25 mouse cellular contexts compared by ENCODE assay signal in the genomic region with DNA sequence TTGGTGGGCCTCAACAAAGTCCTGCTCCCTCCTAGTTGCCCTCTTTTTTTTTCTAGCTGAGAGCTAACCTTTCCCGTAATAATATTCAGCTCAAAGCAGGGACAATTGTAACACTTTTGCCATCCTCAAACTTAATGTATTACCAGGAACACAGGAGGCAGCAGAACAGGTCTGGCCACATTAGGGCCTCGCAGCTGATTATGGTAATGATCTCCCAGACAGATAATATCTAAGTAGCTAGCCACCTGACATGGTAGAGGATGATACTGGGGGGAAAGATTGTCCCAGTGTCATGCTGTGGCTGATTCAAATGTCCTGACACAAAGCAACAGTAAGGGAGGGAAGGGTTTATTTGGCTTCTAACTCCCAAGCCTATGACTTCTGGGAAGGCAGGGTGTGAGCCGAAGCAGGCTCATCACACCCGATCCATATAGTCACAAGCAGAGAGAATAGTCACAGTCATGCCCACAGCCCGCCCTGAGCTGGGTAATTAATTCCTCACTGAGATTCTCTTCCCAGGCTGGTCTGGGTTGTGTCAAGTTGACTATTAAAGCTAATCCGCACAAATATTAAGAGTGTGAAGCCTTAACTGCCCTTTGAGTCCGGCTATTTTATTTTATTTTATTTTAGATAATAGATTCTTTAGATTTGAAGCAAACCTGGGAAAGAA. TPM values are rescaled to one million over a fixed set of nuclear protein-coding genes. Genes with fewer than 3 reads are reported as not detected.
DNase-seq lines count a peak whose midpoint lies in the region; ATAC-seq and TF ChIP-seq lines count a peak whose summit lies in the region.
"Had no signal": no experiment of that assay in that cellular context is flagged by ENCODE, and none has a peak within 500 bp of the region (broad histone marks: within the 10 kb centered on the region; RNA-seq: fewer than 3 reads in every experiment).

No protein-coding gene starts in this region.

- peak overlapping the region; percentile 3; the same call in 1 of the 2 replicates for H3K27ac ChIP-seq in kidney, adult 2 months (ENCODE audit: insufficient read depth, low read depth, low read length)
- H3K27ac ChIP-seq in kidney, embryonic 14.5 days (ENCODE audit: low read depth, low read length) = no peak overlapping the region
- peak overlapping the region; percentile 19; the same call in 1 of the 2 replicates for H3K27ac ChIP-seq in embryonic facial prominence, embryonic 15.5 days (replicated peaks)
- peak overlapping the region; percentile 24; the same call in 1 of the 2 replicates for H3K27ac ChIP-seq in intestine, embryonic 16.5 days (ENCODE audit: low read length)
- peak overlapping the region; percentile 44; the same call in 1 of the 2 replicates for H3K27ac ChIP-seq in stomach, embryonic 15.5 days
- H3K27ac ChIP-seq: embryonic facial prominence, embryonic 13.5 days; hindbrain, embryonic 13.5 days; liver, embryonic 13.5 days; midbrain, embryonic 12.5 days; neural tube, embryonic 12.5 days had no signal

- H3K27me3 ChIP-seq in kidney, adult 2 months (replicated peaks; ENCODE audit: control insufficient read depth, insufficient read depth, low read length) = no peaks in the 10 kb centered on the region
- no peaks in the 10 kb centered on the region for H3K27me3 ChIP-seq in kidney, embryonic 14.5 days (ENCODE audit: control insufficient read depth, insufficient read depth, low read length)
- H3K27me3 ChIP-seq in embryonic facial prominence, embryonic 15.5 days = no peaks in the 10 kb centered on the region
- H3K27me3 ChIP-seq in intestine, embryonic 16.5 days (replicated peaks; ENCODE audit: control insufficient read depth, insufficient read depth, low read length) = no peaks in the 10 kb centered on the region
- H3K27me3 ChIP-seq in stomach, embryonic 15.5 days (replicated peaks) = no peaks in the 10 kb centered on the region
- H3K27me3 ChIP-seq: embryonic facial prominence, embryonic 13.5 days; hindbrain, embryonic 13.5 days; liver, embryonic 13.5 days; megakaryocyte, embryonic 14.5 days; midbrain, embryonic 12.5 days; neural tube, embryonic 12.5 days; Patski had no signal

- no peak overlapping the region for H3K4me2 ChIP-seq in kidney, embryonic 14.5 days (replicated peaks; ENCODE audit: low read depth, low read length)
- no peak overlapping the region for H3K4me2 ChIP-seq in embryonic facial prominence, embryonic 15.5 days (replicated peaks)
- H3K4me2 ChIP-seq in intestine, embryonic 16.5 days (ENCODE audit: low read depth, low read length) = no peak overlapping the region
- no peak overlapping the region for H3K4me2 ChIP-seq in stomach, embryonic 15.5 days
- H3K4me2 ChIP-seq: embryonic facial prominence, embryonic 13.5 days; heart, embryonic 11.5 days; hindbrain, embryonic 13.5 days; liver, embryonic 13.5 days; midbrain, embryonic 12.5 days; neural tube, embryonic 12.5 days had no signal

- no peak; the same call in 1 of the 2 replicates for ATAC-seq in kidney, embryonic 14.5 days (ENCODE audit: low FRiP score, low TSS enrichment)
- no peak for ATAC-seq in embryonic facial prominence, embryonic 15.5 days (ENCODE audit: insufficient number of reproducible peaks, low FRiP score, low TSS enrichment, low read depth)
- peak; percentile 73 for ATAC-seq in intestine, embryonic 16.5 days
- ATAC-seq in stomach, embryonic 15.5 days (ENCODE audit: insufficient read depth, low FRiP score, low read depth) = no peak
- no peak for ATAC-seq in erythroid progenitor cell, adult 5-6 weeks (replicated peaks; ENCODE audit: low FRiP score, poor library complexity, severe bottlenecking)
- ATAC-seq: forebrain, embryonic 14.5 days; lung, postnatal 0 days had no signal

- TF ChIP-seq CTCF in kidney, adult 2 months (conservative IDR thresholded peaks at IDR 0.05; ENCODE audit: insufficient read depth, insufficient read length, low read depth, low read length) = no peak

- no peaks in the 10 kb centered on the region for H3K36me3 ChIP-seq in kidney, adult 2 months (ENCODE audit: control insufficient read depth, insufficient read depth, low read length)
- H3K36me3 ChIP-seq in kidney, embryonic 14.5 days (ENCODE audit: control insufficient read depth, insufficient read depth, low read length) = no peaks in the 10 kb centered on the region
- H3K36me3 ChIP-seq in embryonic facial prominence, embryonic 15.5 days = no peaks in the 10 kb centered on the region
- no peaks in the 10 kb centered on the region for H3K36me3 ChIP-seq in intestine, embryonic 16.5 days (ENCODE audit: control insufficient read depth, insufficient read depth, low read length)
- no peaks in the 10 kb centered on the region for H3K36me3 ChIP-seq in stomach, embryonic 15.5 days
- H3K36me3 ChIP-seq: embryonic facial prominence, embryonic 13.5 days; hindbrain, embryonic 13.5 days; liver, embryonic 13.5 days; midbrain, embryonic 12.5 days; neural tube, embryonic 12.5 days had no signal

- no peak overlapping the region for H3K9ac ChIP-seq in kidney, embryonic 14.5 days (ENCODE audit: low read depth, low read length)
- H3K9ac ChIP-seq in embryonic facial prominence, embryonic 15.5 days = no peak overlapping the region
- H3K9ac ChIP-seq in intestine, embryonic 16.5 days (ENCODE audit: low read depth, low read length) = no peak overlapping the region
- no peak overlapping the region for H3K9ac ChIP-seq in stomach, embryonic 15.5 days
- H3K9ac ChIP-seq: embryonic facial prominence, embryonic 13.5 days; hindbrain, embryonic 13.5 days; liver, embryonic 13.5 days; midbrain, embryonic 12.5 days; neural tube, embryonic 12.5 days had no signal

- DNase-seq in kidney, adult 2 months = peak; percentile 42
- DNase-seq in testis, postnatal 14 days (ENCODE audit: low spot score) = no peak
- DNase-seq: cerebellum, adult 11 months; cerebellum, adult 9-11 months; embryo, embryonic 11 days; heart, adult 18-20 months; liver, embryonic 13.5 days; lung, postnatal 4 days; thymus, adult 18-20 months; thymus, postnatal 36 days had no signal

- no peaks in the 10 kb centered on the region for H3K9me3 ChIP-seq in kidney, embryonic 14.5 days (ENCODE audit: control insufficient read depth, low read length)
- no peaks in the 10 kb centered on the region for H3K9me3 ChIP-seq in embryonic facial prominence, embryonic 15.5 days (replicated peaks)
- H3K9me3 ChIP-seq in intestine, embryonic 16.5 days (ENCODE audit: control insufficient read depth, low read length) = no peaks in the 10 kb centered on the region
- H3K9me3 ChIP-seq in stomach, embryonic 15.5 days = no peaks in the 10 kb centered on the region
- H3K9me3 ChIP-seq: embryonic facial prominence, embryonic 13.5 days; hindbrain, embryonic 13.5 days; liver, embryonic 13.5 days; midbrain, embryonic 12.5 days; neural tube, embryonic 12.5 days had no signal

- peaks cover 3% of the 10 kb centered on the region; the same call in 1 of the 2 replicates for H3K4me1 ChIP-seq in kidney, adult 2 months (ENCODE audit: control insufficient read depth, insufficient read depth, low read length)
- no peaks in the 10 kb centered on the region for H3K4me1 ChIP-seq in kidney, embryonic 14.5 days (ENCODE audit: control insufficient read depth, insufficient read depth, low read length)
- H3K4me1 ChIP-seq in embryonic facial prominence, embryonic 15.5 days = no peaks in the 10 kb centered on the region
- peaks cover 5% of the 10 kb centered on the region for H3K4me1 ChIP-seq in intestine, embryonic 16.5 days (ENCODE audit: control insufficient read depth, insufficient read depth, low read length)
- no peaks in the 10 kb centered on the region for H3K4me1 ChIP-seq in stomach, embryonic 15.5 days
- H3K4me1 ChIP-seq: embryonic facial prominence, embryonic 13.5 days; hindbrain, embryonic 13.5 days; liver, embryonic 13.5 days; megakaryocyte, embryonic 14.5 days; midbrain, embryonic 12.5 days; neural tube, embryonic 12.5 days had no signal

- no peak for TF ChIP-seq POLR2A in kidney, adult 2 months (IDR thresholded peaks at IDR 0.05; ENCODE audit: low read depth, low read length)

- WGBS in kidney, adult 2 months = 37% methylated on average over 7 of the region's 7 CpGs
- 56% methylated on average over 7 of the region's 7 CpGs for WGBS in kidney, embryonic 14.5 days
- WGBS in embryonic facial prominence, embryonic 15.5 days = 61% methylated on average over 7 of the region's 7 CpGs
- WGBS in intestine, embryonic 16.5 days = 32% methylated on average over 7 of the region's 7 CpGs
- WGBS in stomach, embryonic 15.5 days = 54% methylated on average over 7 of the region's 7 CpGs

- no peak overlapping the region for H3K4me3 ChIP-seq in kidney, adult 2 months (ENCODE audit: insufficient read depth, low read depth, low read length)
- H3K4me3 ChIP-seq in kidney, embryonic 14.5 days (ENCODE audit: low read length) = no peak overlapping the region
- H3K4me3 ChIP-seq in embryonic facial prominence, embryonic 15.5 days (replicated peaks) = no peak overlapping the region
- no peak overlapping the region for H3K4me3 ChIP-seq in intestine, embryonic 16.5 days (ENCODE audit: low read length)
- H3K4me3 ChIP-seq in stomach, embryonic 15.5 days (replicated peaks) = no peak overlapping the region
- H3K4me3 ChIP-seq: embryonic facial prominence, embryonic 13.5 days; hindbrain, embryonic 13.5 days; liver, embryonic 13.5 days; megakaryocyte, embryonic 14.5 days; midbrain, embryonic 12.5 days; myocyte; neural tube, embryonic 12.5 days had no signal

RNA-seq across cellular contexts. Expression of a gene that starts 57.0 kb away (rescaled TPM):
- 14.6 and 19.1 TPM in 2 replicates for polyA plus RNA-seq in kidney, adult 2 months (2012; rRNA removed)
- polyA plus RNA-seq in kidney, embryonic 14.5 days (2014; fragmentation: Nextera tagmentation; extraction: Ambion mirVana) = 39.5 and 60.5 TPM in 2 replicates
- polyA plus RNA-seq in embryonic facial prominence, embryonic 15.5 days (2015; fragmentation: Nextera tagmentation; extraction: Ambion mirVana) = 23.5 and 26.4 TPM in 2 replicates
- 26.8 and 29.5 TPM in 2 replicates for polyA plus RNA-seq in intestine, embryonic 16.5 days (2015; fragmentation: Nextera tagmentation; extraction: Ambion mirVana)
- 37.4 and 45.7 TPM in 2 replicates for polyA plus RNA-seq in stomach, embryonic 15.5 days (2015; fragmentation: Nextera tagmentation; extraction: Ambion mirVana)
- total RNA-seq in erythroid progenitor cell, adult 5-6 weeks (2015; ENCODE audit: low replicate concordance) = 15.5 and 32.7 TPM in 2 replicates
- total RNA-seq in erythroid progenitor cell, adult 5-6 weeks (2017; ENCODE audit: low replicate concordance) = 13.3 and 17.2 TPM in 2 replicates
